Mouse (Mus musculus): Measurements from ENCODE around the gene 8030411F24Rik.

DNA sequence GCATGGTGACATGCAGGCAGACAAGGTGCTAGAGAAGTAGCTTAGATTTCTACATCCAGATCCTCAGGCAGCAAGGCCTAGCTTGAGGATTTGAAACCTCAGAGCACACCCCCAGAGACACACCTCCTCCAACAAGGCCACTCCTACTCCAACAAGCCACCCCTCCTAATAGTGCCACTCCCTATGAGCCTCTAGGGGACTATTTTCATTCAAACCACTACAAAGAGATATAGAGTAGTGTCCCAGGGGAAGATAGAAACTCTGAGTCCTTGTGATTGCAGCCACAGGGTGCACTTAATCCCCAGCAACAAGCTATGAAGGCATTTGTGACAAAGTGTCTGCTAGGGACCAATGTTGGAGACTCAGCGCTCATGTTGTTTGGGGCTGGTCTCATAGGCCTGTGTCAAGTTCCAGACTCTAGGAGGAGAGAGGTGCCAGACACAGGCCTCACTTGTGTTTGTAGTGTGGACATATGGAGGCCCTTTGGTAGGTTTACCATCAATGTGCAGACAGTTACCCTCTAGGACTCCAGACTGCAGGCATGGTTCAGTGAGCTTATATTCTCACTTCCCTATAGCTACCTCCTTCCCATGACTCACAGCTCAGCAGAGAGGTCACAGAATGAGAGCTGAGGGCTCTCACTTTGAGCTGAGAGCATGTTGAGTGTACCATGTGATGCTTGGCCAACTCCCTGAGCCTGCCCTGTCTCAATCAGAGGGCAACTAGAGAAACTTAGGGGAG, 18.0 kb upstream of the 8030411F24Rik start:
- TF ChIP-seq POLR2A (IDR thresholded peaks at IDR 0.05; ENCODE audit: borderline replicate concordance, extremely low read depth, insufficient read depth, insufficient read length, poor library complexity, severe bottlenecking) (no peak), CTCF (IDR thresholded peaks at IDR 0.05; ENCODE audit: borderline replicate concordance, extremely low read depth, insufficient read depth, insufficient read length) (no peak)
